Mouse (Mus musculus) kidney, postnatal 0 days (tissue): ENCODE results near the gene Clca3a1. TPM values are rescaled to one million over a fixed set of nuclear protein-coding genes. Genes with fewer than 3 reads are reported as not detected.
A peak's percentile ranks its signal among the peaks of the same experiment; 100 is the strongest.

ENCODE experiments used
- ATAC-seq: fragments of 200-750 bp; cut with Nextera tagmentation; replicated peaks from 2 replicates; pipeline ENCODE4 v1.8.0; 2017; ENCODE audit warnings: low read depth, moderate number of reproducible peaks, moderate TSS enrichment, moderate library complexity; ENCODE audit not compliant: low FRiP score
- DNase-seq: peaks from one replicate; pipeline ENCODE4 v3.0.0-alpha.2; 2016; ENCODE audit warnings: low spot score
- H3K27ac ChIP-seq: fragments of 300-500 bp; sonication (generic); 2 replicates; pipeline ENCODE4 v1.5.1; 2014; ENCODE audit warnings: mild to moderate bottlenecking
- H3K27me3 ChIP-seq: fragments of 300-500 bp; sonication (generic); 2 replicates; pipeline ENCODE4 v1.6.1; 2014; ENCODE audit warnings: low read length, mixed read lengths; ENCODE audit not compliant: insufficient read depth
- H3K36me3 ChIP-seq: fragments of 300-500 bp; sonication (generic); 2 replicates; pipeline ENCODE4 v1.6.1; 2014; ENCODE audit warnings: low read length, mixed read lengths; ENCODE audit not compliant: insufficient read depth
- H3K4me1 ChIP-seq: fragments of 300-500 bp; sonication (generic); replicated peaks from 2 replicates; pipeline ENCODE4 v1.6.1; 2014; ENCODE audit warnings: antibody characterized with exemption, low read length, mixed read lengths; ENCODE audit not compliant: insufficient read depth
- H3K4me2 ChIP-seq: fragments of 300-500 bp; sonication (generic); 2 replicates; pipeline ENCODE4 v1.6.1; 2014; ENCODE audit warnings: mild to moderate bottlenecking, low read length, moderate library complexity, mixed read lengths
- H3K4me3 ChIP-seq: fragments of 300-500 bp; sonication (generic); replicated peaks from 2 replicates; pipeline ENCODE4 v1.5.1; 2014; ENCODE audit warnings: low read depth, low read length
- H3K9ac ChIP-seq: fragments of 300-500 bp; sonication (generic); 2 replicates; pipeline ENCODE4 v1.6.1; 2014; ENCODE audit warnings: low read depth, low read length
- H3K9me3 ChIP-seq: fragments of 300-500 bp; sonication (generic); replicated peaks from 2 replicates; pipeline ENCODE4 v1.6.1; 2016; ENCODE audit warnings: low read length, inconsistent platforms, mixed read lengths
- CTCF ChIP-seq: IDR thresholded peaks from 2 replicates; pipeline ENCODE4 v1.5.1; 2016; ENCODE audit warnings: antibody characterized with exemption, low read depth, mild to moderate bottlenecking, moderate library complexity
- WGBS: fragments of 180-500 bp; shearing (Covaris S2); extraction: QIAGEN DNeasy Blood & Tissue Kit; methylation state at CpG from one replicate; pipeline ENCODE4 v1.1.7; 2014; 5-methylcytosine and 5-hydroxymethylcytosine counted together
- polyA plus RNA-seq: library from polyadenylated mRNA; unstranded; fragments of >200 nt; fragmentation: Nextera tagmentation; extraction: Ambion mirVana; gene quantifications from 2 replicates; pipeline ENCODE4 v1.2.1, GENCODE M21; 2015

Gene Clca3a1
- polyA plus RNA-seq, 1 experiment from 2014 or later, result 20.4 TPM

DNA sequence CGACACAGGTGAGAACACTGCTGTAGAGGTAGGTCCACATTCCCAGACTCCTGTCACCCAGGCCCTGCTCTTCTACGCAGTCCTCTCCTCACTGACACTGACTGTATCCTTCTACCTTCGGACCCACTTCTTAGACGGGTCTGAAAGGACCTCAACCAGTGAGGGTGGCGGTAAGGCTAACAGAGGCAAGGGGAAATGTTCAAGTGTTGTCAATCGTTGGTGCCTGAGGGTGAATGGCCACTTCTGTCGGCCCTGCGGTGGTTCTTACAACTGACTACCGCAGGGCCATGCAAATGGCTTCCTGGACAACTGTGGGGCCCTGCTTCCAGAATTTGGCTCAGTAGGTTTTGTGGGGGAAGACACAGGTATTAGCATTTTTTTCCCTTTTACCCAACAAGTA is 73.2 kb downstream of the Clca3a1 start:
- 93% methylated on average over 9 of the region's 9 CpGs for WGBS

DNA sequence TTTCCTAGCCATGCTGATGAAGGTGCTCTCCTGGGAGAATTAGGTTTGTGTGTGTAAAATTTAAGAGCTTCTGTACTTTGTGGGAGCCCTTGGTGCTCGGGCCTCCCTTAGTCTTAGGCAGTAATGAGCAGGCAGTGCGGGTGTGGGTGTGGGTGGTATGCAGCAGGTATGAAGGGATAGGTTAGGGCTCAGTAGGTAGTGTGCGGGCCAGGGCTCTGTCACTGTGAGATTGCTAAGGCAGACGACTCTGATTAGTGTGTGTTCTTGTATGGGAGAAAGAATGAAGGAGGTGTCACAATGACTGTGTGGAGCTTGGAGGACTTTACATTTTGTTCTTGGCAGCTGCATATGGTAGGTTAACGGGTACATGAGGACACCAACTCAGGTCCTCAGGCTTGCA is 74.6 kb downstream of the Clca3a1 start:
- H3K4me3 ChIP-seq, result no peak overlapping the region
- no peaks in the 10 kb centered on the region for H3K4me1 ChIP-seq
- 86% methylated on average over 5 of the region's 5 CpGs for WGBS
- ATAC-seq (no peak), DNase-seq (no peak)
- TF ChIP-seq CTCF, result no peak
- H3K4me2 ChIP-seq, result no peak overlapping the region
- H3K36me3 ChIP-seq, result peaks cover 7% of the 10 kb centered on the region; the same call in 1 of the 2 replicates
- H3K9me3 ChIP-seq, result no peaks in the 10 kb centered on the region
- no peaks in the 10 kb centered on the region for H3K27me3 ChIP-seq
- H3K9ac ChIP-seq, result no peak overlapping the region
- H3K27ac ChIP-seq, result no peak overlapping the region

More for the DNA sequence above, 73.2 kb downstream of the Clca3a1 start:
- 0 out of 2 replicates have a peak, but pooled peaks have one; percentile 11 for ATAC-seq
- Histone ChIP-seq H3K4me1 (no peaks in the 10 kb centered on the region), H3K36me3 (peaks cover 9% of the 10 kb centered on the region; the same call in 1 of the 2 replicates), H3K9me3 (no peaks in the 10 kb centered on the region), H3K4me3 (no peak overlapping the region), H3K27ac (no peak overlapping the region), H3K4me2 (no peak overlapping the region), H3K9ac (no peak overlapping the region), H3K27me3 (no peaks in the 10 kb centered on the region)
- no peak for TF ChIP-seq CTCF
- no peak for DNase-seq

DNA sequence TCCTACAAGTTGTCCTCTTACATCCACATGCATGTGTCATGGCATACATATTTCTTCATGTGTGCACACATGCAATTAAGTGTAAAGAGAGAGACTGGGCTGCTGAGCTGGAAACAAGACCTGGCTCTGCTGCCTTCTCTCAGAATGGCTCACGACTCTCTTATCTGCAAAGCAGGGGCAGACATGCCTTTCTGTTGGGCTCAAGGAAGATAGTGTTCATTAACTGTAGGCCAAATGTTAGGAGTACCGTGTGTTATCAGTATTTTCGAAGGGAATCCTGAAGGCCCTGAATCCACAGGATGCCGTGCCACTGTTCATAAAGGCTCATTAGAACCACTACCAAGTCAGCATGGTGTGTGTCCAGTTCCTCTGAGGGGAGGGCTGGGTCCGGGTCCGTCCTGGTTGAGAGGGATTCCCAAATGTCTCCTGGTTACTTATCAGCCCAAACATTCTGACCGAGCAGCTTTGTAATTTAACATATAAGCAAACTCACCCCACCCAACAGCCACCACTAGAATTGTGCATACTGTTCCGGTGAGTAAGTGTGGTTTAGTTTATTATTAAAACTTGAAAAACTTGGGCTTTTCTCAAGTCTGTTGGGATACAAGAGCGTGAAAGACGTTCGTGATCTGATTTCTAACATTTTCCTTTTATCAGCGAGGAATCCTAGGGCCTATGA is 77.5 kb downstream of the Clca3a1 start:
- Histone ChIP-seq H3K9me3 (no peaks in the 10 kb centered on the region), H3K4me1 (peaks cover 3% of the 10 kb centered on the region; the same call in 1 of the 2 replicates), H3K36me3 (no peaks in the 10 kb centered on the region), H3K27ac (no peak overlapping the region), H3K4me3 (no peak overlapping the region), H3K9ac (no peak overlapping the region), H3K27me3 (no peaks in the 10 kb centered on the region), H3K4me2 (no peak overlapping the region)
- WGBS, result 90% methylated on average over 12 of the region's 12 CpGs
- no peak for ATAC-seq
- TF ChIP-seq CTCF, result no peak
- no peak for DNase-seq

DNA sequence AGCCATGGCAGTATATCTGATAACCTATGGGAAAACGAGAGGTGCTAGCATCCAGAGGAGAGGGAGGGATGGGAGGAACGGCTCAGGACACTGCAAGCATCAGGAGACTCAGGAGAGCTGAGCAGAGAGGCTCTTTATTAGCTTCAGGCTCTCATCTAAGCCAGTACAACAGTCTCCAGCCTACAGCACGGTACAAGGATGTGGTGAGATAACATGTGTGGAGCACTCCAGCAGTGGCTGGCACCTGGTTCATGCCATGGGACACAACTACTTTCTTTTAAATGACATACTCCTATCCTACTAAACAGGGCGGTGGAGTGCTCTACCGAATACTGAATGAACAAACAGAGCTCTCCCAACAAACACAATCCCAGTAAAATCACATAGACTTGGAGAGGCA is 79.2 kb downstream of the Clca3a1 start:
- no peak for TF ChIP-seq CTCF
- DNase-seq (no peak), ATAC-seq (no peak)
- 68% methylated on average over 5 of the region's 5 CpGs for WGBS
- Histone ChIP-seq H3K4me1 (peaks cover 3% of the 10 kb centered on the region; the same call in 1 of the 2 replicates), H3K4me3 (no peak overlapping the region), H3K36me3 (no peaks in the 10 kb centered on the region), H3K4me2 (no peak overlapping the region), H3K27me3 (no peaks in the 10 kb centered on the region), H3K27ac (no peak overlapping the region), H3K9me3 (no peaks in the 10 kb centered on the region), H3K9ac (no peak overlapping the region)

DNA sequence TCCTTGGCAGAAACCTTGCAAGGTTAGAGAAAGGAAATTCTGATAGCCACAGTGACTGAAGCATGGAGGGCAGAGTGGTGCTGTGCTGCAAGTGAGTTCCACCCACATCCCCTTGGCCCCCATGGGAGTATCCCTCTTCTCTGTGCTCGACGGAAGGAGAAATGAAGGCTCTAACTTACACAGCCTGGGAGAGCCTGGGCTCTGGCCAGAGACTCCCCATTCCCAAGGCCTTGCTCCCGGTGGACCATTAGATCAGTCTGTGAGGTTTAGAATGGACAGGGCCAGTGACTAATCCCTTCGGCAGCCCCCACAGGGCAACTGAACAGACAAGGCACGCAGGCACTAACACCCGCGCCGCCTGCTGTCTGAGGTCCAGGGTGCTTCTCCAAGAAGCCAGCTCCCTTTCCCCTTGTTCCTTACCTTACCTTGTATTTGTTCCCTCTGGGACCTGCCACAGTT is 81.0 kb downstream of the Clca3a1 start:
- peaks cover 3% of the 10 kb centered on the region; the same call in 1 of the 2 replicates for H3K4me1 ChIP-seq
- no peaks in the 10 kb centered on the region for H3K27me3 ChIP-seq
- DNase-seq, result peak; percentile 16
- no peak overlapping the region for H3K27ac ChIP-seq
- TF ChIP-seq CTCF, result no peak
- no peaks in the 10 kb centered on the region for H3K9me3 ChIP-seq
- H3K36me3 ChIP-seq, result no peaks in the 10 kb centered on the region
- H3K9ac ChIP-seq, result no peak overlapping the region
- no peak for ATAC-seq
- WGBS, result 62% methylated on average over 8 of the region's 8 CpGs
- H3K4me2 ChIP-seq, result no peak overlapping the region
- H3K4me3 ChIP-seq, result no peak overlapping the region

Other genes with a start within 250 kb of the Clca3a1 start
- 9.7 and 10.4 TPM in 2 replicates for gene Hs2st1, start 190.8 kb downstream of the Clca3a1 start, polyA plus RNA-seq
- gene Selenof, start 190.7 kb downstream of the Clca3a1 start, polyA plus RNA-seq, result 840 and 861 TPM in 2 replicates
- 128 and 129 TPM in 2 replicates for gene Sh3glb1, start 40.6 kb downstream of the Clca3a1 start, polyA plus RNA-seq
- gene Clca3a2, start 58.5 kb upstream of the Clca3a1 start, polyA plus RNA-seq, result 0.32 and 0.46 TPM in 2 replicates
- 0.06 and 0.08 TPM in 2 replicates for gene Clca3b, start 88.4 kb upstream of the Clca3a1 start, polyA plus RNA-seq
- gene Clca4b, start 171.6 kb upstream of the Clca3a1 start, polyA plus RNA-seq, result 0.04 and 0.08 TPM in 2 replicates
- 0.08 TPM in 1 of 2 replicates, not detected in the other for gene Clca4a, start 214.1 kb upstream of the Clca3a1 start, polyA plus RNA-seq